Mouse (Mus musculus): Measurements from ENCODE around the gene Homer1. TPM values are rescaled to one million over a fixed set of nuclear protein-coding genes. Genes with fewer than 3 reads are reported as not detected.

Homer1 gene
- total RNA-seq, 1 experiment from 2014 or later: 19.9 TPM

- ATAC-seq (ENCODE audit: extremely low read depth, insufficient number of reproducible peaks, low FRiP score, poor library complexity, severe bottlenecking): no peak
These were observed 33.1 kb downstream of the Homer1 start for GRCm38 (mm10) chr13:93332491-93332890.

- no peak for ATAC-seq (ENCODE audit: extremely low read depth, insufficient number of reproducible peaks, low FRiP score, poor library complexity, severe bottlenecking)
These were observed 35.9 kb downstream of the Homer1 start for GRCm38 (mm10) chr13:93335337-93335736.

GRCm38 (mm10) chr13:93338394-93338793 lies 39.0 kb downstream of the Homer1 start:
- ATAC-seq (ENCODE audit: extremely low read depth, insufficient number of reproducible peaks, low FRiP score, poor library complexity, severe bottlenecking): no peak

- no peak for ATAC-seq (ENCODE audit: extremely low read depth, insufficient number of reproducible peaks, low FRiP score, poor library complexity, severe bottlenecking)
These were observed 41.3 kb downstream of the Homer1 start for GRCm38 (mm10) chr13:93340555-93341278.

GRCm38 (mm10) chr13:93342641-93343040 lies 43.2 kb downstream of the Homer1 start:
- no peak for ATAC-seq (ENCODE audit: extremely low read depth, insufficient number of reproducible peaks, low FRiP score, poor library complexity, severe bottlenecking)

- no peak for ATAC-seq (ENCODE audit: extremely low read depth, insufficient number of reproducible peaks, low FRiP score, poor library complexity, severe bottlenecking)
These were observed 45.0 kb downstream of the Homer1 start for GRCm38 (mm10) chr13:93344395-93344794.

GRCm38 (mm10) chr13:93345854-93346253 lies 46.4 kb downstream of the Homer1 start:
- ATAC-seq (ENCODE audit: extremely low read depth, insufficient number of reproducible peaks, low FRiP score, poor library complexity, severe bottlenecking): no peak

- no peak for ATAC-seq (ENCODE audit: extremely low read depth, insufficient number of reproducible peaks, low FRiP score, poor library complexity, severe bottlenecking)
These were observed 52.6 kb downstream of the Homer1 start for GRCm38 (mm10) chr13:93352030-93352429.

GRCm38 (mm10) chr13:93354420-93355278 lies 55.2 kb downstream of the Homer1 start:
- ATAC-seq (ENCODE audit: extremely low read depth, insufficient number of reproducible peaks, low FRiP score, poor library complexity, severe bottlenecking): no peak

GRCm38 (mm10) chr13:93355279-93355587 lies 55.8 kb downstream of the Homer1 start:
- 0 out of 2 replicates have a peak, but pooled peaks have one; percentile 36 for ATAC-seq (ENCODE audit: extremely low read depth, insufficient number of reproducible peaks, low FRiP score, poor library complexity, severe bottlenecking)

GRCm38 (mm10) chr13:93358522-93358921 lies 59.1 kb downstream of the Homer1 start:
- ATAC-seq (ENCODE audit: extremely low read depth, insufficient number of reproducible peaks, low FRiP score, poor library complexity, severe bottlenecking): no peak

GRCm38 (mm10) chr13:93367555-93367954 lies 68.1 kb downstream of the Homer1 start:
- ATAC-seq (ENCODE audit: extremely low read depth, insufficient number of reproducible peaks, low FRiP score, poor library complexity, severe bottlenecking): no peak

GRCm38 (mm10) chr13:93368812-93369584 lies 69.6 kb downstream of the Homer1 start:
- ATAC-seq (ENCODE audit: extremely low read depth, insufficient number of reproducible peaks, low FRiP score, poor library complexity, severe bottlenecking): no peak

- no peak for ATAC-seq (ENCODE audit: extremely low read depth, insufficient number of reproducible peaks, low FRiP score, poor library complexity, severe bottlenecking)
These were observed 75.0 kb downstream of the Homer1 start for GRCm38 (mm10) chr13:93374457-93374856.

- no peak for ATAC-seq (ENCODE audit: extremely low read depth, insufficient number of reproducible peaks, low FRiP score, poor library complexity, severe bottlenecking)
These were observed 79.1 kb downstream of the Homer1 start for GRCm38 (mm10) chr13:93378493-93378892.

- no peak for ATAC-seq (ENCODE audit: extremely low read depth, insufficient number of reproducible peaks, low FRiP score, poor library complexity, severe bottlenecking)
These were observed 81.1 kb downstream of the Homer1 start for GRCm38 (mm10) chr13:93380399-93381063.

GRCm38 (mm10) chr13:93381301-93381700 lies 81.9 kb downstream of the Homer1 start:
- no peak for ATAC-seq (ENCODE audit: extremely low read depth, insufficient number of reproducible peaks, low FRiP score, poor library complexity, severe bottlenecking)

GRCm38 (mm10) chr13:93383092-93383491 lies 83.7 kb downstream of the Homer1 start:
- ATAC-seq (ENCODE audit: extremely low read depth, insufficient number of reproducible peaks, low FRiP score, poor library complexity, severe bottlenecking): no peak

GRCm38 (mm10) chr13:93383620-93384019 lies 84.2 kb downstream of the Homer1 start:
- no peak for ATAC-seq (ENCODE audit: extremely low read depth, insufficient number of reproducible peaks, low FRiP score, poor library complexity, severe bottlenecking)

All from neutrophil, adult 5-6 weeks (primary cell).